Mouse (Mus musculus) E14TG2a.4 (cell line): ENCODE data around the gene Aldh1a3.

ENCODE experiments used
- H3K27me3 ChIP-seq: 2 replicates; pipeline ENCODE4 v1.6.1; 2014; ENCODE audit warnings: low read length, control low read depth; ENCODE audit not compliant: insufficient read depth
- H3K36me3 ChIP-seq: 2 replicates; pipeline ENCODE4 v1.6.1; 2014; ENCODE audit warnings: low read length, control low read depth; ENCODE audit not compliant: insufficient read depth
- H3K4me1 ChIP-seq: replicated peaks from 2 replicates; pipeline ENCODE4 v1.6.1; 2014; ENCODE audit warnings: low read depth, low read length, control low read depth
- H3K4me3 ChIP-seq: replicated peaks from 2 replicates; pipeline ENCODE4 v1.5.1; 2014; ENCODE audit warnings: mild to moderate bottlenecking, low read length
- H3K9me3 ChIP-seq: 2 replicates; pipeline ENCODE4 v1.6.1; 2014; ENCODE audit warnings: low read length, control low read depth
- CTCF ChIP-seq: conservative IDR thresholded peaks from 2 replicates; pipeline ENCODE4 v1.5.1; 2014; ENCODE audit warnings: low read length
- NANOG ChIP-seq: IDR thresholded peaks from 2 replicates; pipeline ENCODE4 v1.6.1; 2014; ENCODE audit warnings: borderline replicate concordance, low read length, mixed read lengths
- POU5F1 ChIP-seq: IDR thresholded peaks from 2 replicates; pipeline ENCODE4 v1.6.1; 2014; ENCODE audit warnings: low read length, borderline replicate concordance

Gene Aldh1a3

DNA sequence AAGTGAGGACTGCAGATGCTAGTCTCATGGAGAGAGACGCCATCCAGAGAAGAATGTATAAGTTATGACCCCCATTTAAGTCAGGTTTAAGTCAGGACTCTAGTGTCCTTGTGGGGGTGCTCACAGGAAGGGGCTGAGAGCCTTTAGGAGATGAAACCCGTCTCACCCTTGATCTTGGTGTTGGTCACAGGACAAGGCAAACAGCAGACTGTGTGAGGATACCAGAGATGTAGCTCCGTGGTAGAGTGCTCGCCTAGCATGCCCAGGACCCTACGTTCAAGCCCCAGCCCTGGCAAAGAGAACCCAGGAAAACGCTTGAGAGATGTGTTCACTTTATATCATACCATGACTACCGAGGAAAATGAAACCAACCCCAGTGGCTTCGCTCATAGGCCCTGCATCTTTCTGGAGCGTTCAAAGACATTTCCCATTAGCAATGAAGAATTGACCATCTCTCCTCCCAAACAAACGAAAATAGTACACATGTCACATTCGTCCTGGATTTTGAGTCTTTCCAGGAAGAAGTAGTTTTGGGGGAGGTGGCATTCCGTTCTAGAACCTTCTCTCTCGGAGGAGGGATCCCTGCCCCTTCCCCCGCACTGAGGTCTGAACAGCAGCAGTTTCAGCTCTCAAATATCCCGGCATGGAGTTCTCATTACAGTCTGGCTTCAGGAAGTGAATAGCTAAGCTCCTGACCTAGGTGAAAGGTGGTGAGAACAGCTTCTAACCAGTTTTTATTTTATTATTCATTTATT is 21.6 kb upstream of the Aldh1a3 start:
- H3K27me3 ChIP-seq = peaks cover 36% of the 10 kb centered on the region
- TF ChIP-seq CTCF (no peak), POU5F1 (no peak), NANOG (no peak)
- no peak overlapping the region for H3K4me3 ChIP-seq
- peaks cover 52% of the 10 kb centered on the region for H3K4me1 ChIP-seq
- H3K9me3 ChIP-seq = no peaks in the 10 kb centered on the region
- no peaks in the 10 kb centered on the region for H3K36me3 ChIP-seq

DNA sequence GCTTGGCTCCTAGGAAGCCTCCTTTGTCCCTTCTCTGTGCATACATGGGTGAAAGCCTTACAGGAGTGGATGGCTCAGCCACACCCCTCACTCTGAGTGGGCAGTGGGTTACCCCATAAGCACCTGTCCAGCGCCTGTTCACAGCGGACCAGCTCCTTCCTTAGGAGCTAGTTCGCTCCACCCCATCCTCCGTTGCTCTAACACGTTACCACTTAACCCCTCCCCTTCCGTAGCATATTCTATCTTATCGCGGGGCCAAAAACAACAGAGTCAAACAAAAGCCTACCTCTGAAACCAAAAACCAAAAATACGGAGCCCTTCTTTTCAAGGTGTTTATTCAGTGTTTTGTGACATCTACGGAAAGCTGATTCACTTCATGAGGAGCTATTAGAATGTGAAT is 21.0 kb upstream of the Aldh1a3 start:
- Histone ChIP-seq H3K36me3 (no peaks in the 10 kb centered on the region), H3K4me3 (peak overlapping the region; percentile 23; the same call in 1 of the 2 replicates), H3K9me3 (no peaks in the 10 kb centered on the region), H3K4me1 (peaks cover 52% of the 10 kb centered on the region), H3K27me3 (peaks cover 43% of the 10 kb centered on the region)
- TF ChIP-seq NANOG (no peak), POU5F1 (no peak), CTCF (no peak)

DNA sequence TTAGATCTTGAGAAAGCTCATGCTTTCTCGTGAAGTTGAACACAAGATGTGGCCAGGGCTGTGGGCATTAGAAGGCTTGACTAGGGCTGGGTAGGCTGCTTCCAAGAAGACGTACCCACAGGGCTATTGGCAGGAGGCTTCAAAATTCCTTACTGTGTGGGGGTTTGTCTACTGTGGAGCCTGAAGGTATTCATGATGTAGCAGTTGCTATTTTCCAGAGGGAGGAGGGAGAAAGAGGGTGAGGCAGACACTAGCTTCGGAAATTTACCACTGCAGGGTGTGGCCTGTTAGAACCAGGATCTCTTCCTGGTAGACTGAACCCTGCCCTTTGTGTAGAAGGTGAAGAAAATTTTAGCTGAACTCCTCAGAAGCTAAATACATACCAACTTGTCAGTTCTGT is 19.5 kb upstream of the Aldh1a3 start:
- peaks cover 52% of the 10 kb centered on the region for H3K4me1 ChIP-seq
- H3K4me3 ChIP-seq = no peak overlapping the region
- H3K9me3 ChIP-seq = no peaks in the 10 kb centered on the region
- H3K36me3 ChIP-seq = no peaks in the 10 kb centered on the region
- no peak for TF ChIP-seq POU5F1
- peaks cover 39% of the 10 kb centered on the region for H3K27me3 ChIP-seq

DNA sequence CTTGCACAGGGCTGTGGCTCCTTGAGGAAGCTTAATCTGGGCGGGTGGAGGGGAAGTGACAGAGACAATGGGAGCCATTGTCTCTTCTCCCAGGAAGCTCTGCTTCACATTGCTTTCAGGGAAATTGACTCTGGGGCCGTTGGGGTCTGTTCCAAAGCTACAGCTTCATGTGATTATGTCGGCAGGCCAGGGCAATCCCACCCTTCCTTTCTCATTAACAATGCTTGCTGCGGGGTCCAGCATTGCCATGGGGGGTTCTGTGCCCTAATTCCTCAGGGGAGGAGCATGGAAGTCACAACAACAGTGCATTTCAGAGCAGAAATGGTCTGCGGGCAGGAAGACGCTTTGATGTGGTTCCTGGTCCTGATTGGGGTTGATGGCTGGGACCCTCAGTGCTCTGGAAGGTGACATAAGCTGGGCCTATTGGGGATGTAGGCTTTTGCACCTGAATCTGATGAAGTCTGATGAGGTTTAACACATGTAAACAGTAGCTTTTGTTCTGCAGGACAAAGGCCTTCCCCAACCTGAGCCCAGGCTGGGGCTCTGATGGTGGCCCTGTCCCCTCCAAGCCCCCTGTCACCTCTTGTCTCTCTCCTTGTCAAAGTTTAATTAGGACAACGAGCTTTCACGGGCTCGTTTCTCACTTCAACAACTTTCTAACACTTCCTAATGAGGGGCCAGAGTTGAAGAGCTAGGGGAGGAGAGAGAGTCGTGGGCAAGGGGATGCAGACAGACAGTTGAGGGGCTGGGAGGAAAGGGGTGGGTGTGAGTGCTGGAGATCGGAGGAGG is 18.0 kb upstream of the Aldh1a3 start:
- H3K4me3 ChIP-seq = peak overlapping the region; percentile 26; the same call in 1 of the 2 replicates
- no peaks in the 10 kb centered on the region for H3K9me3 ChIP-seq
- TF ChIP-seq CTCF (no peak), POU5F1 (no peak), NANOG (no peak)
- peaks cover 47% of the 10 kb centered on the region for H3K4me1 ChIP-seq
- H3K36me3 ChIP-seq = no peaks in the 10 kb centered on the region
- peaks cover 39% of the 10 kb centered on the region for H3K27me3 ChIP-seq

DNA sequence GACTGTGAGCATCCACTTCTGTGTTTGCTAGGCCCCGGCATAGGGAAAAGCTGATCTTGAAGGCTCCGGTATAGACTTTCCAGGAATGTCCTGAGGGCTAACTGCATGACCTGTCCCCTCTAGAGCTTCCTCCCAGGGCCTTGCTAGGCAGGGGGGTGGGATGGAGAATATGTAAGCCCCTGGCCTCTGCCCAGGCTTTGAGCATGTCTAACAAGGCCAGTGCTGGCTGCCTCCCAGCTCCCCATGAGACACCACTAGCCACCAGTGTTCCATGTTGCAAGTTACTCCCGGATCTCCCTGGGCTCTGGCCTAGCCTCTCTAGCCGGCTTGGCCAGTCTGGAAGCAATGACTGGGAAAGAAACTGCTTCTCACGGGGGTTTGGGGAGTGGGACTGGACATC is 17.4 kb upstream of the Aldh1a3 start:
- TF ChIP-seq NANOG (no peak), CTCF (no peak), POU5F1 (no peak)
- Histone ChIP-seq H3K4me1 (peaks cover 41% of the 10 kb centered on the region), H3K27me3 (peaks cover 39% of the 10 kb centered on the region), H3K4me3 (peak overlapping the region; percentile 26; the same call in 1 of the 2 replicates), H3K36me3 (no peaks in the 10 kb centered on the region), H3K9me3 (no peaks in the 10 kb centered on the region)

DNA sequence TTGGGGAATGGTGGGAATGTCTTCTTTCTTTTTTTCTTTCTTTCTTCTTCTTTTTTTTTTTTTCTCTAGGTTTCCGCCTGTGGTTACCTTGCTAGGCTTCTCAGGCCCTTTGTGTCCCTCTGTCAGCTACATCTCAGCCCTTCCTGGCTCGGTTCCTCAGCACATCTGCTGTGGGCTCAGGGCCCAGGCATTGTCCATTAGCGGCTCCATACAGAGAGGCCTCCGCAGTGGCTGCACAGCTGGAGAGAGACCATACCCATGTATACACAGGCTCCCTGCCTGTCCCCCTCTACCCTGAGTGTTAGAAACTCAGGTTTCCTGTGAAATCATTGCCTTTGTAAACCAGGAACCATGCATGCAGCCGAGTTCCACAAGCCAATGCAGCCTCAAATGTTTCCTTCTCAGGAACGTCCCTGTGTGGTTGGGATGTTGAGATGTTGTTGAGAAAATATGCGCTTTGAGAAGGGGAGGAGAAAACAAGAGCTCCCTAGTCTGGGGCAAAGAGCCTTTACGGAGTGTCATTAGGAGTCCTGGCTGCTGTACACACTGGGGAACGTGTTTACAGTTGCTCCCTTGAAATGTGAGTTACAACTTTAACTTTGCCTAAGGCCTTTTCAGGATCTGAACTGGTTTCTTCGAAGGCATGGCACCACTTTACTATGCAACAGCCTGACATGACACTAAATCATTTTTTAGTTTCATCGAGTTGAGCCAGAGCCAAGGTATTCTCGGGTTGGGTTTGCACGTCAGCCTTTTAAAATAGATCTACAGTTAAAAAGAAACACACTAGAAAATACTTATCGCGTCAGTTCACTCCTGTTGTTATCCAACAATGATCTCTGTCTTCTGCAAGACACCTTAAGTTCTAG is 15.4 kb upstream of the Aldh1a3 start:
- H3K27me3 ChIP-seq = peaks cover 30% of the 10 kb centered on the region
- H3K9me3 ChIP-seq = no peaks in the 10 kb centered on the region
- H3K4me1 ChIP-seq = peaks cover 26% of the 10 kb centered on the region
- no peaks in the 10 kb centered on the region for H3K36me3 ChIP-seq
- H3K4me3 ChIP-seq = no peak overlapping the region
- no peak for TF ChIP-seq CTCF
- no peak for TF ChIP-seq POU5F1
- TF ChIP-seq NANOG = no peak

DNA sequence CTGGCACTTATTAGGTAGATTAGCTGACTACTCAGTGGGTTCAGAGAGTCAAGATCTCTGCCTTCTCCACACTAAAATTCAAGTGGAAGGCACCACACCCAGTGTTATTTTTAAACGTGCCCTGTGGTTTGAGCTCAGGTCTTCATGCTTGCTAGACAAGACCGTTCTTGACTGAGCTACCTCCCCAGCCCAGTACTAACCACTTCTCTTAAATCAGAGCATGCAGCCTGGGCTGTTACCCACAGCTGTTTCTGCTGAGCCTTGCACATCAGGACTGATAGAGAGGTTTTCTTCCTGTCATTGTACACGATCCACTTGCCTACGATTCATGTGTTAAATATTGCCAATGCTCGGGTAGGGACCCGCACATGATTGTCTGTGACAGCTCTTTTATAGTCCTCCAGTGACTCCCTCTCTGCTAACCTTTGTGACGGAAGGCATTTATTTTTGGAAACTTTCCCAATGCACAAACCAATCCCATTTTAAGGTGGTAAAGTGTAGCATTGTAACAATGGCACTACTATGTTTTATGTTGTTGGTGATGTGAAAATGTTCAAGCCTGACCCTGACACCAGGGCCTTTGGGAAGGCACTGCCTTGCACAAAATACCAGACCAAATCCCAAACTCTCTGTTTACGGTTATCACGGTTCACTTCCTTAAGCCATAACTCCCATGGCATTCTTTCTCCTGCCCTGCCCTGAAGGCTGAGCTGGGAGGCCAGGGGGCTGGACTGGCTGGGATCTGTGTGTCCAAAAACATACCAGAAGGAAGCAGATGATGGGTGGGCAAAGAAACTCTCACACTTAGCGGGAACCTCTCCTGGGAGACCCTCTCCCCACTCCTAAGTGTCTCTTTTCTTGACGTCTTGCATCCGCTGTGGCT is 11.7 kb upstream of the Aldh1a3 start:
- peaks cover 19% of the 10 kb centered on the region for H3K27me3 ChIP-seq
- H3K36me3 ChIP-seq = no peaks in the 10 kb centered on the region
- TF ChIP-seq NANOG (no peak), CTCF (no peak), POU5F1 (no peak)
- H3K9me3 ChIP-seq = no peaks in the 10 kb centered on the region
- H3K4me1 ChIP-seq = no peaks in the 10 kb centered on the region
- H3K4me3 ChIP-seq = no peak overlapping the region
